Mouse (Mus musculus): ENCODE results near the gene Opcml.

DNA sequence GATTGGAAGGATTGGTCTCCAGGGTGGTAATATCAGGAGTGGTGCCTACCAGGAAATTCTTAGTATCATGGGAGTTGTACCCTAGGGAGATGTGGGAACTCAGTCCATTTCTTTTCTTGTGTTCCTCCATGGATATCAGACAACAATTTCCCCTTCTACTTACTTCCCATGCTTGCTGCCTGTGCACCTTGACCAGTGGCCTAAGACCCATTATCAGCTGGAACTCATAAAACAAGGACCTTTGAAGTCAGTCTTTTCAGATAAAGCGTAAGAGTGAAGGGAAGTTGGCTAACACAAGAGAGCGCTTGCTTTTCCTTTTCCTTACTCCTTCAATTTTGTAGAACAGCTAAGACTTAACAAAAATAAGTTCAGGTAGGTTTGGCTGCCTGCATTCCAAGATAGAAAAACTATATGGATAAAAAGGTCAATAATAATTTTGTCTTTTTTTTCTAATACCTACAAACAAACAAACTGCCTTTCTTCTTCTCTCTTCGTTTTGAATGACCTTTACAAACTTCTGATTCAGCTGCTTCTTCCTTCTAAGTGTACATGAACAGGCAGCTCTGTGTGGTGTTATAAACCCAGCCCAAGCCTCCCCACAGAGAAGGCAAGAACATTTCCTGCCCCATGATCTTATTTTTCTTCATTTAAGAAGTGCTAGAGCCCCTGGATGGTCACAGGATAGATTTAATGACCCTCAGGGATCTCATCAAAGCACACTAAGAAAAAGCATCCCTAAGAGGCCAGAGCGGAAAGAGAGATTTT lies 387.7 kb downstream of the Opcml start:
- TF ChIP-seq CTCF (IDR thresholded peaks at IDR 0.05; ENCODE audit: low read depth, low read length) (no peak), POLR2A (IDR thresholded peaks at IDR 0.05; ENCODE audit: extremely low read depth, insufficient read depth, low read length) (no peak)

Data from liver, adult 2 months (tissue).